Mouse (Mus musculus) lung, adult 18-20 months (tissue): ENCODE measurements at regions not wholly inside any gene's neighbourhood (a gene's known extent, or its start where the extent isn't known, plus 50 kb on each side); places are given as distances from the start of the nearest gene placed in this dataset.
A peak's percentile ranks its signal among the peaks of the same experiment; 100 is the strongest.

ENCODE experiments used
- DNase-seq, 2 experiments: peaks; one replicate each; pipeline ENCODE4 v3.0.0; 2022; ENCODE audit warnings: mixed read lengths in 2 of 2

DNA sequence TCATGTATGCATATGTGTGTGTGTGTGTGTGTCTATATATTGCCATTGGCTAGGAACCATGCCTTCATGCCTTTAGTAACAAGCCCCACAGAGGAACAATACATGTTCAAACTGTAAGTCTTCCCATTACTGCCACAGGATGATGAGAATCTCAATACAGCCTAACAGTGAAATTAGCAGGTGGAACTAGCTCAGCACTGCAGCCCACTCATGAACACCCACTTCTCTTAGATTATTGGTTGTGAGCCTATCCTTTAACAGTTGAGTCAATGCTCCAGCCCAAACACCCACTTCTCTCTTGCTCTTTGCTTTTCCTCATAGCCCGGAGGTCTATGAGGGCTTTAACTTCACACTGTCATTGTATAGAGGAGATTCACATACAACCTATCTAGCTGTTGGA is 287.5 kb upstream of the Plxna2 start:
- DNase-seq = no peak

- DNase-seq = no peak
These were observed 297.5 kb upstream of the Plxna2 start for GRCm38 (mm10) chr1:194320320-194321036.

- no peak for DNase-seq
These were observed 299.7 kb upstream of the Plxna2 start for GRCm38 (mm10) chr1:194318351-194318750.

DNA sequence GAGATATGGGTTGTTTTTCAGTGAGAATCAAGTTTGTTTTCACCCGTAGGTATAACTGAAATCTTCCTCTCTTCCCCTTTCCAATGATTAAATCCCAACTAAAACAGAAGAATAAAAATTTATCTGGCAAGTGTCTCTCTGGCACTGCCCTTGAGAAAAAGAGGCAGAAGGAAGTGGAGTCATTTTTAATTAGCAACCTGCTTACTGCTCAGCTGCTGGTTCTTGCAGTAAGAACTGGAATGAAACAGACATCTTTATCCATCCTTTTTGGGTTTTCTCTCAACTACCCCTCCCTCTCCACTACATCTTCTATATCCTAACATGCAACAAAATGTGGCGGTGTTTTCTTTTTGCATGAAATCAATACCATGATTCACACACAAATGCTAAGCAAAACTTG is 302.4 kb upstream of the Plxna2 start:
- DNase-seq = no peak

GRCm38 (mm10) chr1:194310373-194310772 is 307.6 kb upstream of the Plxna2 start:
- no peak for DNase-seq

GRCm38 (mm10) chr1:194308648-194309047 is 309.4 kb upstream of the Plxna2 start:
- no peak for DNase-seq

GRCm38 (mm10) chr1:194303951-194304350 is 314.1 kb upstream of the Plxna2 start:
- DNase-seq = no peak

- DNase-seq = no peak
These were observed 315.2 kb upstream of the Plxna2 start for GRCm38 (mm10) chr1:194302775-194303174.

DNA sequence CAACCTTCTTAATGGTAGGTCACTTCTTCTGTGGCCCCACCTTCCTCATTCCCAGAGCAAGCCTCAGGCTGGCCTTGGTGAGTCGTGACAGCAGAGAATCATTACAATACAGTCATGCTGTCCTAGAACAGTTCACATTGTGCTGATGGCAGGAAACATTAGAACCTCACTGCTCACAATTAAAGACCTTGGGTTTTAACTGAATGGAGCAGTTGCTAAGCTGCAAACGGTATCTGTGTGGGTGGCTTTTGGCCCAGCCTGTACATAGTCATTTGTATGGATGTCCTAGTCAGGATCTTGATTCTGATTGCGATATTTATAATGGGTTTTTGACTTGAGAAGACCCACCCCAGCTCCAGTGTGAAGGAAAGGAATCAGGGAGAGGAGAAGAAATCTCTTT is 336.1 kb upstream of the Plxna2 start:
- DNase-seq = no peak

DNA sequence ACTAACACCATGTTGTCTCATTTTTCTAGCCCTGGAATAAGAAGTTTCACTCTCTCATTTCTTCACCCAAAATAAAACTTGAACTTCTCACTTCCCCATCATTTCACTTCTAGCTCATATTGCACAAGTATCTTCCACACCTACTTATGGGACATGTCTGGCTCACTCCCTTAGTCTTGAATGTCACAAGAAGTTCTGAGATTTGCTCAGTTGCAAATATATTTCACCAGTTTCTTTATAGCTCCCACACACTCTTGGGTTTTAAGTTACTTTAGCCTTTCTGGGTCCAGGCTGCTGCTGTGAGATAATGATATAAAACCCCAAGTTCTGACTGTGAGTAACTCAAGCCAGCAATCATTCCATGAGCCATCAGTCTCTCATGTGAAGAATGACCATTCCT is 350.0 kb upstream of the Plxna2 start:
- DNase-seq = no peak

DNA sequence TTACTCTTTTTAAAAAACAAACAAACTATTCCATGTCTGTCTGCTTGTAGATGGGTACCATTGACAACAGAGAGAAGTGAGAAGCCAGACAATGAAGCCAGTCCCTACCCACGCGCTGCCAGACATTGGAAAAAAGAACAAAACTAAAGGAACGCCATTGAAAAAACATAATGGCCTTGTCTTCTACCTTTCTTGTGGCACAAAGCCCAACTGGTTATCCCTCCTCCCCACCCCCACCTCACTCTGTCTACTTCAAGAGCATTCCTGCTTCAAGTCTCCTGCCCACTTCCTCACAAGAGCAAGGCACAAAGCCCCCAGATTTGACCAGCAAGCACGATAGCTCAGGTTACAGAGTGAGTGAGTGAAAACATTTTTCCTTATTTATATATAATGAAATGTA is 355.6 kb upstream of the Plxna2 start:
- DNase-seq = no peak

DNA sequence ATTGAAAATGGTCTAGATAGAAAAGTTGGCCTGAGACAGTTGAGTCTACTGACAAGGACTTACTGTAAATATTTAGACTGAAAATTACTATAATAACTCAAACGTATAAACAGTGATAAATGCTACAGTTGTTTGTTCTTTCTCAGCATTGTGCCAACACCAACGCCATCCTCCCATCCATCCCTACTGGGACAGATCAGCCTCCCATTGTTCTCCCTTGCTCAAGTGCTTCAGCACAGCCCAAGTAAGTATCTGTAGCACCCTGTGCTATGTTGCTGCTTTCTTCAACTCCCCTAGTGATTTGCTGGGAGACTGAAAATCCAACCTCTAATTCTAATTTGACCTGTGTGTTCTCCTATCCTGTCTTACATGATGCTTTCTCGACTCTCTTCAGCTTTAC is 358.1 kb upstream of the Plxna2 start:
- DNase-seq = no peak

DNA sequence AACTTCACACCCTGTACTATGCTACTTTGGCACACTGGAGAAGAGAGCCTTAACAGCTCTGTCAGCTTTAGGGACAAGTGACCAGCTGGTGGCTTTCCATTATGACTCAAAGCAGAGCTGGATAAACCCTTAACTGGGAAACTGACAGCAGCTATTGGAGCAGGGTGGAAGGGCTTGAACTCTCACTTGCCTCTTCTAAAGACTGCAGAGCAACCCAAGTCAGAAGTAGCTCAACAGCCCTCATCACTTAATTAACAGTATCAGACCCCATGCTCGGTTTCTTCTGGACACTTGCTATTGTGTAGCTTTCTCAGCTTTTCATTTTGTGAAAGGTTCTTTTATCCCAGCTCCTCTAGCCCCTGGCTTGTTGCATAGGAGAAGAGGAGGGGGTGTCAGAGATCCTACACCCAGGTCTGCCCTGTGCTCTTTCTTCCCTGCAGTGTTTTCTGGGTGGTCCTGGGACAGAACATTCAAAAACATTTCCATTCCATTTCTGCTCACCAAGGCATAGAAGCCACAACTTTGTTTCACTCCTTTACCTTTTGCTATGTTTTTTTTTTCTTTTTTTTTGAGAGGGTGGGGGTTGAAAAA is 373.1 kb upstream of the Plxna2 start:
- no peak for DNase-seq

- no peak for DNase-seq
These were observed 376.9 kb upstream of the Plxna2 start for GRCm38 (mm10) chr1:194241111-194241510.

GRCm38 (mm10) chr1:194231206-194231605 is 386.8 kb upstream of the Plxna2 start:
- DNase-seq = no peak

DNA sequence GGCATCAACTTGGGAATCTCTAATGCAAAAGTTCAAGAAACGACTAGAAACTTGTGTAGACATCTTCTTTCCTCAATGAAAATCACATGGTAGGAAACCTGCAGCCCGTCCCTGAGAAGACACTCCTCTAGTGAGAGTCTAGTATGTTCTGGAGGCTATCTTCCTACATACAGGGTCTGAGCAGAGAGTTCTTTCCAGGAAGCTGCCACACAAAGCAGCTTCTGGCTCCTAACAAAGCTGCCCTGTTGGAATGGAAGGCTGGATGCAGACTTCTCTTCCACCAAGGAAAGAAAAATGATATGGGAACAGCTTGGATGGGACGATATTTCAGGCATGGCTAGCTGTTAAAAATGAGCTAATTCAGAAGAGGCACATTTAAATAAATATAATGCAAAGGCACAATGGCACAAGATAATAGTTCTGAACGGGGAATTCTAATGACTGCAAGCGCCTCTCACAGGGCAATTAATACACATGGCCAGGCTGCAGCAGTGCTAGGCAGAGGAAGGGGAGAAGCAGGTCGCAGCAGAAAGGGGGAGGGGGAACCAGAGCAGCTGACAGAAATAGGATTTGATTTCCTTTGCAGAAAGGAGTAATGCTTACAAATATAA is 391.4 kb upstream of the Plxna2 start:
- DNase-seq = no peak

GRCm38 (mm10) chr1:194225786-194226185 is 392.2 kb upstream of the Plxna2 start:
- DNase-seq = no peak

DNA sequence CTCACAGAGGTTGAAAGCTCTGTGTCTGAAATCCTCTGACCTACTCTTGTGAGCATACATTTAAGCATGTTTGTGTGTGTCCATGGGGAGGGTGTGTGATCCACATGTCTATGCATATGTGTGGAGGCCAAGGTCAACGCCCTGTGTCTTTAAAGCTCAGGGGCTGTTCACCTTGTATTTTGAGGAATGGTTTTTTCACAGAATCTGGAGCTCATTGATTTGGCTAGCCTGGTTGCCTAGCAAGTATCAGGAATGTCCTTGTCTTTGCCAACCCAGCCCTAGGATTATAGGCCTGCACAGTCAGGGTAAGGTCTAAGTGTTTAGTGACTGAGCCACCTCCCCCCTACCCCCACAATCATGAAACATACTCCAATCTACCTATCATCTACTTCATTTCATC is 394.0 kb upstream of the Plxna2 start:
- DNase-seq = no peak

GRCm38 (mm10) chr1:194223610-194224009 is 394.4 kb upstream of the Plxna2 start:
- no peak for DNase-seq

- DNase-seq = peak; percentile 44 to 58
These were observed 395.0 kb upstream of the Plxna2 start for GRCm38 (mm10) chr1:194223015-194223414.

DNA sequence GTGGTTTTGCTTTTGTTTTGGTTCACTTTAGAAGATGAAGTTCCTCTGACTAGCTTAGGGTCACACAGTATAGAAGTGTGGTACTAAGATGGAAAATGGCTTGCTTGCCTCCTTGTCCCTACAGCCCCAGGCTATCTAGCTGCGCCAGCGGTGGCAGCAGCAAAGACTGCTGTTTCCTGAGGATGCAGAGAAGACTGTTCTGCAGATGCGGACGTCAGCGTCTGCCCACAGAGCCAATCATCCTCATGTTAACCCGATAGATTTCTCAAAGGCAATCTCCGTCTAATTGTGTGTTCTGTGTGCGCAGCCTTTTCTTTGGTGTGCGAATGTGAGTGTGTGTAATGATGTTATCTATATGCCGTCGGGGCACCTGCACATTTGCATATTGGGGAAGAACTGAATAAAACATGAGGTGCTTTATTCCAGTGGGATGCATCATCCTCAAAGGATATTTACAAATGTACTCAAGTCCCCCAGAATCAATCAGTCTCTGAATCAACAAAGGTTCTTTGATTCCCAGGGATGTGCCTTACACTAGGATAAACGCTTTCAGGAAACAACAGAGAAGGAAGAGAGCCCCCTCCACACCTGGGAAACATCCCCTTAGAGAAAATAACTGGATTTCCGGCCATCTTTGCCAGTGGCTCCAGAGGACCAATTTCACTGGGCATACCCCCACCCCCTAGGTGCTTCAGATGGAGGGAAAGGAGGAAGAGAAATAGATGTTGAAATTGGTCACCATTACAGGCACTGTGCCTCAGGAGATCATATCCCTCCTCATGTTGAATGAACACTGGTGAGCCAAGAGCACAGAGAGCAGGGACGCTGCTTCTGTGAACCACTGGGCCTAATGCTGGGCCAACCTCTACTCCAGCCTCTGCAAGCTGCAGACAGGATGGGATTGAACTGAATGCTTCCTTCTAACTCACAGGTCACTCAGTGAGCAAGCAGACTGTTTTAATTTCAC is 409.7 kb upstream of the Plxna2 start:
- DNase-seq = no peak

GRCm38 (mm10) chr1:194197516-194197915 is 420.5 kb upstream of the Plxna2 start:
- no peak for DNase-seq

DNA sequence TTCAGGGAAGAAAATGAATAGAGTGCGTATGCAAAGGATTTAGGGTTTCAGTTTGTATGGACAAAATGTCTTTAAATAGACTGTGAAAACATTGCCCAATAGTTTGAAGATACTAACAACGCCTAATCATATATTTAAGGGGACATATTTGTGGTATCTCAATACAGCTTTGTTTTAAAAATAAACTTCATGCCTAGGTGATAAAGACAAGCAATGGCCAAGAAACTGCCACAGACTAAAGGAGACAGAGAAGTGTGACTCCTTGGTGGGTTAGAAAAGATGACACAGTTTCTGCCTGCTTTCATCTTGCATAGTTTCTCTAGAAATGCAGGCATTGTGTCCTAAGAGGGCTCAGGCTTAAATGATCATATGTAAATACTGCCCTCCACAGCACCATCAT is 435.7 kb upstream of the Plxna2 start:
- no peak for DNase-seq
